Mouse (Mus musculus): ENCODE results near the gene Mospd2. TPM values are rescaled to one million over a fixed set of nuclear protein-coding genes. Genes with fewer than 3 reads are reported as not detected.

Gene Mospd2
- polyA plus RNA-seq (2017; shearing (Covaris generic)), result 10 to 100 TPM; 16.5 to 16.8 TPM

DNA sequence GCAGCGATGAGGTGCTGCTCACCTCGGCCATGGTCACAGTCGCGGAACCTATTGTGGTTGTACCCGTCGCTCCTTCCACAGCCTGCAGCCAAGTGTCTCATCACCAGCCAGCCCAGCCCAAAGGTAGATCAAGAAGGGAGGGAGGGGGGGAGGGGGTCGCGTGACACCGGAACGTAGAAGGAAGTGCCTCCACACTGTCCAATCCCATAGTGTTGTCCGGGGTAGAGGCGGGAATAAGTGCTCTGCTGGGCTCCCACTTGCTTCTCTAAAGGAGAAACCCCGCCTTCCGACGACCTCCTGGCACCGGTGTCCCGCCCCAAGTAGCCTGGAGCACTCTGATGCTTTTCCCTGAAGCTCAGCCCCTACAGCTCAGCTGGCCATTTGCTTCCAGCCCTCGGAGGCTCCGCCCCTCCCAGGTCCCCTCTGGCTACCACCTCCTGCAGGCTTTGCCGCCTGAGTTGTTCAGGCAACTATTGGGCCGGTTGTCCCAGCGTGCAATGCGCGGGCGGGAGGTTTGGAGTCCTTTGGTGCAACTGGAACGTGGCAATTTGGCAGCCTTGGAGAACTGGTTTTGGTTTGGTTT is at the start of gene Mospd2, which contains the start of gene Fancb:
Mospd2 (minus strand) TSS at position 183 of the 583 bp plus-strand sequence.
Fancb (plus strand) TSS at position 400 of the 583 bp plus-strand sequence.
- peak; percentile 91 for ATAC-seq

DNA sequence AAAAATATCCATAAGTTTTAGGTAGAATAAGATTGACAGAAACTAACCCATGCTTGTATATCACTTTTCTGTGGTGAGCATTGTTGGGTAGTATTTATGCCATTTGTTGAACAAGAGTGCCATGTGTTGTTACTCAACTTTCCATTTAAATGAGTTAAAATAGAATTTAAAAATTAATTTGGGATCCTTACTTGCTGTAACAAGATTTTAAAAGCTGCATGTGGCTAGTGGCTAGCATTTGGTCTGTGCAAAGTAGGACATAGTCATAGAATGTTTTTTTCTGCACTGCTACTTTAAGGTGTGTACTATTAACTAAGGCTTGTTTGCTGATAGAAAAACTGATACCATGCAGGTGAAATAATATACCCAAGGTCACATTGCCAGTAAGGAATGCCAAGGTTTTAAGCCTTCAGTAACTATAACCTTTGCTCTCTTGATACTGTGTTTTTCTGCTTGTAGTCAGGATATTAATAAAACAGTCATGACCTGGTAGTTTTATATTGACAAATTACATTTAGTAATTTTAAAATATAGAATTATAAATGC is 24.7 kb upstream of the Mospd2 start, which contains the start of gene Gm17604:
Gm17604 (minus strand) TSS at position 51 of the 546 bp plus-strand sequence.
- no peak for ATAC-seq

DNA sequence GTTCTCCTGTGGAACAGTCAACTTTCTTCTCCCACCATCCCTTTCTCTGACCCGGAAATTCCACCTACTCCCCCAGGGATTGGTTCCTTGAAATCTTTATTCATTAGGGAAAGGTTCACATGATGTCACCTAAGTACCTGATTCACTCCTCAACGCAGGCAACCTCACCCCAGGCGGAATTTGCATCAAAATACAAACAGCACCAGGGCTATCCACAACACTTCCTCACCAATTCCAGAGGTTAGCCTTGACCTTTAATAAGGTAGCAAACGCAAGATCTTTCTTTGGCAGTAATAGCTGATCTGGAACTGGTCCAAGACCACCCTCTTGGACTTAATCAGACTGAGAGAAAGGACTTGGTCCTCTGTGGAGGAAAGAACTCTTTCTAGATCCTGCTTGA is 23.0 kb upstream of the Mospd2 start:
- ATAC-seq, result no peak

DNA sequence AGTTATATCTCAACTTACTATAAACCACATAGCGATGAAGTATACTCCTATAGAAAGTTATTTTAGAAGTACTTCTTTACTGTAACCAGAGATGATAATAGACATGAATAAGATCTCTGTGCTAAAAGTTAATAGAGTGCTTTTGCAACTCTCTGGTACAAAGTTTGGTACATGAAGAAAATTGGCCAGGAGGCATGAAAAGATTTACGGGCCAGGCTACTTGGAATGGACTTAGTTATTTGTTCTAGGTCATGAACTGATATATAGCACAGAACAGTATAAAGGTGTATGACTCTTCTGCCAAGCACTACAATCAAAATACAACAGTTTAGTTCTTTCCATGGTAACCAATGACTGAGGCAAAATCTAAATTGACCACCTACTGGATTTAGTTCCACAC is 1.3 kb downstream of the Mospd2 start:
- ATAC-seq, result no peak

DNA sequence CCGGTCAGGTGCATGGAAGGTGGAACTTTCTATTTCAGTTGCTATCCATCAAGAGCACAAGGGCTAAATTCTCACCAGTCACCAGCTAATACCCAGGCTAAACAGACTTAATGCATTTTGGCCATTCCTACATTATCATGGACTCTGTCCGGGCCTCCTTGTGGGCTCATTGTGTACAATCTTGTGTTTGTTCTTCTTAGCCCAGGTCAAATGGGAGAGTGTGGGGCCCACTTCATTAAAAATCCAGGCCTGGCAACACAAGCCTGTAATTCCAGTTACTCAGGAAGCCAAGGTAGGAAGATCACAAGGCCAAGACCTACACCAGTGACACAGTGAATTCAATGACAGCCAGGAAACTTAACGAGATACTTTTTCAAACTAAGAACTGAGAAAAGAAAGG is 9.0 kb downstream of the Mospd2 start:
- no peak for ATAC-seq

DNA sequence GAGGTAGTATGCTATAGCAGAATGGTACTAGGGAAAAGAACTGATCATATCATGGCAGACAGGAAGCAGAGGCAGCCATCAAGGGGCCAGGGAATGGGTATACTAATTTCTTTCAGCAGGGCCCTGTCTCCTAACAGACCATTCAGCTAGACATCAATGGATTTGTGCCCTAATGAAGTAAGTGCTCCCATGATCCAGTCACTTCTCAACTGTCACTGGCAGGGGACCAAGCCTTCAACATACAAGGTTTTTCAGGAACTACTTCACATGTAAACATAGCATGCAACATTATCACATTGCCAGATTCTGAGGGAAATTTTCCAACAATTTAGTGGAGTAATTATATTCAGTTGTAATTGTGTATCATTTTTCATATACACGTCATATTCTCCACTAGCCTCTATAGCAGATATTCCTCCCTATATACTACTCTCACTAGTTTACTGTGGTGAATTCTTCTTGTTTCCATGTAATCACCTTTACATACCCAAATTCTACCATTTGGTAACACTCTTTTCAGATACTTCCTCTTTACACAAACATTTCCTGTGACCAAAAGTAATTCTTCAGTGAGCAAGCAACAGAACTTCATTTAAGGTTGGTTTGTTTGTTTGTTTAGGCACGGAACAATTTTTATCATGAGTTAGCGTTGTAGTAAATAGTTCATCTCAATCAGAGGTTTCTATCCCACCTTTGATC is 14.3 kb downstream of the Mospd2 start:
- no peak for ATAC-seq

DNA sequence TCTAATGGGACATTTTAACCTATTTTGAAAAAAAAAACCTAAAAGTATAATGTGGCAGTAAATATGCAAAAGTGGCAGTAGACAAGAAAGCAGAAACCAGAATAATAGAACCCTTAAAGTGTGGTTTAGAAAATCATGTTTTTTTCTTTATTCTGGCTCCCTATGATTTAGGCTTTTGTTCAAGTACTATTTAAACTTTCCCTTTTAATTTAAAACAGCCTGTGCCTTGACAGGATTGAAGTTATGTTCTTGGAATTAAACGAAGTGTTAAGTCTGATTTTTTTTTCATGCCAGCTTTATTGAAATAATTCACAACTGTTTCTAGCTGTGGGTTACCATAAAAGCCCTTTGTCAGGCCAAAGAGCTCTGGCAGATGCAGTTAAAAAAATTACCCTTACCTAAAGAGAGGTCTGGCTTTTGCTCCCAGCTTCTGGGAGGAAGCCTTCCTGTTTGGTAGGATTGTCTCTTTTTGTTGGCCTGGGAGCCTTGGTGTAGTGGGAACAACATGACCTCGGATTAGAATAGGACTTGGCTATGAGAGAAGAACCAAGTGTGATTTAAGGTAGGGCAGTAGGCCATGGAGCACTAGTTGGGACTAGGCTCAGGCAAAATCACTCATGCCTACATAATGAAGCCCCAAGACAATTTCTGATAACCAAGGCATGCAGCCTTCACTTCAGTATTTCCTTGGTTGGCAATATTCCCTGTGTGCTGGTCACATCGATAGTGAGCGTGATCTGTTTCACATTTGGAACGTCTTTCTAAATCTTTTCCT is 27.4 kb downstream of the Mospd2 start:
- ATAC-seq, result no peak

DNA sequence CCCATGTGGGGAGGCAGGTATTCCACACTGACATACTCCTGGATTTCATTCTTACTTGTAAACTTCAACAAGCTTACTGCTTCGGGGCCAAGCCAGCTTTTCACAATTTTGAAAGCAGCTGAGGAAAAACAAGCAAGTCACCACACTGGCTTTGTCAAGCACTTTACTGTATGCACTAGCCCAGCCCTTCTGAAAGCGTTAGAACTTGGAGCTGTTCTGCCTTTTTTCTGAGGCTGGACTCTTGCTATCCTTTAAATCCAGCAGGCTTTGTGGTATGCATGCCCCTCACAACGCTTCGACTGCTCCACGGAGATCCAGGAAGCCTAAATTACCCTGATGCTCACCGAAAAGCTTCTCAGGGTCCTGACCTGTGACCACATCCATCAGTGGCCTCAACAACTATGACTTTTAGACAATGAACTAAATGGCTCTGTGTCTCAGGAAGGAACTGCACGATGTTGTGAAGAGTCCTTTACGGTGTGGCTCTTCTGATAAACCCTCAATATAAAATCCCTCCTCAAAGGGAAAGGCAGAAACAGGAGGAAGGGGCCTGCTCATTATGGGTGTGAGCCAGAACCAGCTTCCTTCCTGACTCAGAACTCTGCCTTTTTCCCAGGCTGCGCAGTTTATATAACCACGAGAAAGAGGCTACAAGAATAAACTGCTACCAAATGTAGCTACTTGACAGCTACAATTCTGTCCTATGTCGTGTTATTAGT is 28.2 kb downstream of the Mospd2 start:
- ATAC-seq, result no peak

DNA sequence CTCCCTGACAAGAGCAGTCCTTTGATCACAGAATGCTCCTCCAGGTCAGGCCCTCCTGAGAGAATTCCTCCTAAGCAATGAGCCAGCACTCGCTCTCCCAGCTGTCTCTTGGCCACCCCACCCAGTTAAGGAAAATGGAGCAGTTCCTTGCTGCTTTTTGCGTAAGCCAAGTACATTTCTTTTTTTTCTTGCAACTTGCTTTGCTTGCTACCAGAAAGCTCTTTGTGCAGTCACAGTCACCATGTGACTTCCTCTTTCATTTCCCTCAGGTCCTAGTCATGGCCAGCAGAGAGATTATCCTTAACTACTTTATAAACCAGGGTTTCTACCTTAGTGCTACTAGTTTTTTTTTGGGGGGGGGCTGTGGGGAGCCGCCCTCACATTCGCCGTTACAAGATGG is 38.6 kb downstream of the Mospd2 start:
- ATAC-seq, result no peak

DNA sequence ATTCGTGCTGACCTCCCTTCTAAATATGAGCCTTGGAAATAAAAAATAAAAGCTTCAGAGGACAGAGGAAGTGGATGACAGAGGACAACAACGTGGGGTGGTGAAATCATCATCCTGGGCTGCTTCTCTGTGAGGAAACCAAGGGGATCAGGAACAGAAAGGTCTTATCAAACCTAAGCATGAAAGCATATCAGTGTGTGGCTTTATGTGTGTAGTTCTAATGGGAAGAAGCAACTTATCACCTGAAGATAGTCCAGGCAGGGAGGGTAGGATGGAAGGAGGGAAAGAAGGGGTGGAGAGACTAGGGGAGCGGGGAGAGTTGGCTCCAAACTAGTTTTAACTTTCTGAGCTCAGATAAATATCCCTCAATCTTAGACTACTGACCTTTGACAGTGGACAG is 67.2 kb downstream of the Mospd2 start:
- ATAC-seq, result no peak

DNA sequence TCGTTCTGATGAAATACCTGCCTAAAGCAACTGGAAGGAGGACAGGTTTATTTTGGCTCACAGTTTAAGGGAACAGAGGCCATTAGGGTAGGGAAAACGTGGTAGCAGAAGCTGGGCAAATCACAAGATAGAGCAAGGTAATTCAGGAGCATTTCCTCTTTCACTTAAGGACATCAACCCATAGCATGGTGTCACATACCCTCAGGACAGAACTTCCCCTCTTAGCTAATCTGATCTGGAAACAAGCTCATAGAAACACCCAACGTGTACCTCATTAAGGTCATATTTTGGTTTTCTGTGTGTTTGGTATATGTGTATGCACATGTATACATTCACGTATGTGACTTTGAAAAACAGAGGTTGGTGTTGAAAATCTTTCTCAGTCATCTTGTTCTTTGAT is 68.0 kb downstream of the Mospd2 start:
- no peak for ATAC-seq

DNA sequence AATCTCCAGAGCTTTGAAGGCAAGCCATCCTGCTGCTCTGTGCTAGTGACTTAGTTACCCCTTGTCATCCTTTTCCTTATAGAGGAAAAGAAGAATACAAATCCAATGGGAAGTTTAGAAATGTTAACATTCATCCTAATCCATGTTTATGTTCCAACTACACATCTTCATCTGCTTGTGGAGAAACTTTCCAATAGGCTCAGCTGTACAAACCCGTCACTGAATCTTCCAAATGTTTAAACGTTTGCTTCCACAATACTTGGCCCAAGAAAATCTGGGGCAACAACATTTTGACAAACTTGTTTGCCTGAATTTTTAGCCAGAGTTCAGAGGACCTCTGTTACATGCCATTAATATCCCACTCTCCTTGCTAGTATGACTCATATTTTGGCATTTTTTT is 78.3 kb downstream of the Mospd2 start:
- no peak for ATAC-seq

DNA sequence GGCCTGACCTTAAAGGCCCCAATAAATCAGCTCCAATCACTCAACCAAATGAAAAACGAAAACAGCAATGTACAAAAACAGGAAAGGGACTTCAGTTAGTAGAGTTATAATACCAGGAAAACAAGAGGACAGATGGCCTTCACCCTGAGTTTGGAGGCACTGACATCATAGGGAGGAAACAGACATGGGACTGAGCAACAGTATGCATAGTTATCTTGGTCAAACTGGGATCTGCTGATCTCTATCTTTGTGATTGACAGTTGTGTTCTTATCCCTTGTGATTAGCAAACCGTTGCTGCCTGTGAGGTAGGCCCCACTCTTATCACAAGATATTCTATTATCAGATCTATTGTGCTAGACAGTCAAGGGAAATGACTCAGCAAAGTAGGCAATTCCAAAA is 80.4 kb downstream of the Mospd2 start:
- ATAC-seq, result no peak

DNA sequence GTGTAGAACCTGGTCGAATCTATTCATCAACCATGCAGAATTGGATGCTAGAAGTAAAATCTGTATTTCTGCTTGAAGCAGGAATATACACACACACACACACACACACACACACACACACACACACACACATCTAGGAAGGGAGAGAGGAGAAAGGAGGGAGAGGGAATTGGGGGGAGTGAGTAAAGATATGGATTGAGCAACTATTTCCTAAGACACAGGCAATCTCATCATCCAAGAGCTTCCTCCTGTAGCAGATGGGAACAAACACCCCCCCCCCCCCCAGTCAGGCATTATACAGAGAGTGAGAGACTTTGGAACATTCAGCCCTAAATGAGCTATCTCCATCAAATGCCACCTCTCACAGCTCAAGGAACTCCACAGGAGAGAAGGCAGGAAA is 93.9 kb downstream of the Mospd2 start:
- ATAC-seq, result no peak

Other genes starting within 250 kb of the Mospd2 start
- gene Fancb, start 217 bp upstream of the Mospd2 start, polyA plus RNA-seq (2017; shearing (Covaris generic)), result 1 to 10 TPM; 2.3 to 4.9 TPM
- gene Gm17604, start 24.5 kb upstream of the Mospd2 start, polyA plus RNA-seq (2017; shearing (Covaris generic)), result not detected